9 mouse cellular contexts compared by ENCODE assay signal in genomic region chr5:134385106-134385505, GRCm38 (mm10).
DNase-seq lines count a peak whose midpoint lies in the region; ATAC-seq and TF ChIP-seq lines count a peak whose summit lies in the region.
"Had no signal": no experiment of that assay in that cellular context is flagged by ENCODE, and none has a peak within 500 bp of the region (broad histone marks: within the 10 kb centered on the region; RNA-seq: fewer than 3 reads in every experiment).

No protein-coding gene starts in this region.

- no peak overlapping the region for H3K27ac ChIP-seq in forebrain, embryonic 11.5 days (ENCODE audit: low read depth, low read length)
- H3K27ac ChIP-seq in forebrain, embryonic 15.5 days (replicated peaks): no peak overlapping the region
- H3K27ac ChIP-seq in MEL (ENCODE audit: control insufficient read depth, low read depth, low read length): no peak overlapping the region
- H3K27ac ChIP-seq in cerebellum, adult 2 months (ENCODE audit: insufficient read depth, low read length): no peak overlapping the region
- no peak overlapping the region for H3K27ac ChIP-seq in layer of hippocampus, adult 2 months
- no peak overlapping the region for H3K27ac ChIP-seq in spleen, adult 2 months (ENCODE audit: insufficient read depth, low read length)
- H3K27ac ChIP-seq: limb, embryonic 12.5 days had no signal

- no peak overlapping the region for H3K4me2 ChIP-seq in forebrain, embryonic 11.5 days (ENCODE audit: low read depth, low read length, severe bottlenecking)
- H3K4me2 ChIP-seq in forebrain, embryonic 15.5 days (replicated peaks): no peak overlapping the region
- H3K4me2 ChIP-seq: limb, embryonic 12.5 days had no signal

- no peak overlapping the region for H3K4me3 ChIP-seq in forebrain, embryonic 11.5 days (ENCODE audit: low read depth, low read length)
- H3K4me3 ChIP-seq in forebrain, embryonic 15.5 days: no peak overlapping the region
- no peak overlapping the region for H3K4me3 ChIP-seq in MEL (ENCODE audit: control insufficient read depth in 1 of 2, insufficient read depth in 1 of 2, low read depth in 2 of 2, low read length in 2 of 2)
- H3K4me3 ChIP-seq in cerebellum, adult 2 months (replicated peaks; ENCODE audit: insufficient read depth, low read depth, low read length): no peak overlapping the region
- H3K4me3 ChIP-seq in layer of hippocampus, adult 2 months: no peak overlapping the region
- no peak overlapping the region for H3K4me3 ChIP-seq in spleen, adult 2 months (ENCODE audit: extremely low read depth, insufficient read depth, insufficient read length)
- H3K4me3 ChIP-seq: limb, embryonic 12.5 days had no signal

- TF ChIP-seq CTCF in MEL (IDR thresholded peaks at IDR 0.05 in 2 of 3, conservative IDR thresholded peaks at IDR 0.05 in 1 of 3; ENCODE audit: control insufficient read depth in 1 of 3, insufficient read depth in 1 of 3, low read depth in 2 of 3, low read length in 3 of 3, poor library complexity in 1 of 3, severe bottlenecking in 1 of 3): peak; percentile 79 to 96 (median 91)
- TF ChIP-seq CTCF in cerebellum, adult 2 months (IDR thresholded peaks at IDR 0.05; ENCODE audit: borderline replicate concordance, insufficient read depth, low read depth, low read length): peak; percentile 74
- TF ChIP-seq CTCF in layer of hippocampus, adult 2 months (conservative IDR thresholded peaks at IDR 0.05): peak; percentile 92
- peak; percentile 26; the same call in 1 of the 2 replicates for TF ChIP-seq CTCF in spleen, adult 2 months (IDR thresholded peaks at IDR 0.05; ENCODE audit: extremely low read depth, insufficient read depth, insufficient read length, insufficient replicate concordance)

- 66% methylated on average over 2 of the region's 2 CpGs for WGBS in forebrain, embryonic 11.5 days
- WGBS in forebrain, embryonic 15.5 days: 71% methylated on average over 2 of the region's 2 CpGs
- 54% methylated on average over 2 of the region's 2 CpGs for WGBS in cerebellum, adult 2 months
- WGBS in spleen, adult 2 months: 55% methylated on average over 2 of the region's 2 CpGs

- H3K36me3 ChIP-seq in forebrain, embryonic 11.5 days (ENCODE audit: control insufficient read depth, insufficient read depth, low read length): peaks cover 22% of the 10 kb centered on the region
- peaks cover 86% of the 10 kb centered on the region for H3K36me3 ChIP-seq in forebrain, embryonic 15.5 days
- no peaks in the 10 kb centered on the region; a peak in 1 of 4 replicates for H3K36me3 ChIP-seq in MEL (ENCODE audit: control insufficient read depth in 1 of 2, insufficient read depth in 2 of 2, low read length in 2 of 2)
- no peaks in the 10 kb centered on the region for H3K36me3 ChIP-seq in spleen, adult 2 months (ENCODE audit: control insufficient read depth, insufficient read depth, low read length)
- H3K36me3 ChIP-seq: limb, embryonic 12.5 days had no signal

- DNase-seq in forebrain, embryonic 11.5 days (ENCODE audit: low spot score): peak; percentile 86
- peak; percentile 80 for DNase-seq in MEL (ENCODE audit: low read depth, low spot score)
- peak; percentile 51 to 71 for DNase-seq in cerebellum, adult 2 months
- peak; percentile 76 for DNase-seq in gastrocnemius, postnatal 14 days
- DNase-seq in layer of hippocampus, adult 2 months (ENCODE audit: low spot score in 2 of 2): peak; percentile 20 to 66
- DNase-seq in lung, postnatal 25 days (ENCODE audit: low spot score): peak; percentile 64
- peak; percentile 29 to 39 for DNase-seq in spleen, adult 2 months (ENCODE audit: low read depth in 1 of 2, low spot score in 2 of 2)

- no peak for TF ChIP-seq EP300 in MEL (IDR thresholded peaks at IDR 0.05; ENCODE audit: low read depth in 1 of 2, low read length in 2 of 2)

- TF ChIP-seq POLR2A in MEL (IDR thresholded peaks at IDR 0.05; ENCODE audit: control insufficient read depth in 1 of 2, insufficient read depth in 1 of 2, low read depth in 1 of 2, low read length in 2 of 2, poor library complexity in 1 of 2): no peak
- TF ChIP-seq POLR2A in cerebellum, adult 2 months (IDR thresholded peaks at IDR 0.05; ENCODE audit: borderline replicate concordance, insufficient read depth, low read length): no peak
- TF ChIP-seq POLR2A in spleen, adult 2 months (IDR thresholded peaks at IDR 0.05; ENCODE audit: low read depth, low read length): no peak

- no peak for ATAC-seq in forebrain, embryonic 11.5 days (replicated peaks; ENCODE audit: low FRiP score)
- ATAC-seq in forebrain, embryonic 15.5 days (replicated peaks): no peak

- no peaks in the 10 kb centered on the region for H3K27me3 ChIP-seq in forebrain, embryonic 11.5 days (ENCODE audit: control insufficient read depth, insufficient read depth, low read length)
- H3K27me3 ChIP-seq in forebrain, embryonic 15.5 days: no peaks in the 10 kb centered on the region
- no peaks in the 10 kb centered on the region for H3K27me3 ChIP-seq in MEL (ENCODE audit: control insufficient read depth in 1 of 2, insufficient read depth in 2 of 2, low read length in 2 of 2)
- H3K27me3 ChIP-seq in cerebellum, adult 2 months (ENCODE audit: control insufficient read depth, insufficient read depth, low read length): no peaks in the 10 kb centered on the region
- no peaks in the 10 kb centered on the region for H3K27me3 ChIP-seq in spleen, adult 2 months (ENCODE audit: control insufficient read depth, insufficient read depth, low read length)
- H3K27me3 ChIP-seq: limb, embryonic 12.5 days had no signal

- H3K9ac ChIP-seq in forebrain, embryonic 11.5 days (ENCODE audit: low read length): no peak overlapping the region
- H3K9ac ChIP-seq in forebrain, embryonic 15.5 days (replicated peaks): no peak overlapping the region
- no peak overlapping the region for H3K9ac ChIP-seq in MEL (ENCODE audit: control insufficient read depth, low read depth, low read length, poor library complexity, severe bottlenecking)
- H3K9ac ChIP-seq: limb, embryonic 12.5 days had no signal

- peak; percentile 88 for TF ChIP-seq RAD21 in MEL (IDR thresholded peaks at IDR 0.05; ENCODE audit: low read depth, low read length)

- no peaks in the 10 kb centered on the region for H3K4me1 ChIP-seq in forebrain, embryonic 11.5 days (replicated peaks; ENCODE audit: control insufficient read depth, insufficient read depth, low read length)
- no peaks in the 10 kb centered on the region for H3K4me1 ChIP-seq in forebrain, embryonic 15.5 days
- no peaks in the 10 kb centered on the region for H3K4me1 ChIP-seq in MEL (ENCODE audit: control insufficient read depth in 1 of 2, insufficient read depth in 2 of 2, low read length in 2 of 2)
- no peaks in the 10 kb centered on the region for H3K4me1 ChIP-seq in cerebellum, adult 2 months (ENCODE audit: control insufficient read depth, insufficient read depth, low read length)
- H3K4me1 ChIP-seq in spleen, adult 2 months (ENCODE audit: control insufficient read depth, insufficient read depth, insufficient read length): no peaks in the 10 kb centered on the region
- H3K4me1 ChIP-seq: limb, embryonic 12.5 days had no signal

- intact Hi-C loops in gastrocnemius, postnatal 14 days (cut with DNase I; ENCODE audit: low total_unique reads): loop anchor here (2.0 kb wide), 1 partner anchor 102 kb away; no protein-coding TSS in a partner anchor

- no peaks in the 10 kb centered on the region for H3K79me2 ChIP-seq in MEL (ENCODE audit: control insufficient read depth, insufficient read depth, low read length, poor library complexity)

- H3K9me3 ChIP-seq in forebrain, embryonic 11.5 days (ENCODE audit: control insufficient read depth, low read length): no peaks in the 10 kb centered on the region
- H3K9me3 ChIP-seq in forebrain, embryonic 15.5 days: no peaks in the 10 kb centered on the region
- no peaks in the 10 kb centered on the region for H3K9me3 ChIP-seq in MEL (replicated peaks; ENCODE audit: insufficient read depth, low read length)

TF ChIP-seq in MEL, 35 proteins besides CTCF, POLR2A, EP300 and RAD21:
- TF ChIP-seq JUND (IDR thresholded peaks at IDR 0.05; ENCODE audit: low read depth, low read length): no peak
- no peak for TF ChIP-seq POLR2AphosphoS2 (IDR thresholded peaks at IDR 0.05; ENCODE audit: low read length)
- TF ChIP-seq ZC3H11A (IDR thresholded peaks at IDR 0.05; ENCODE audit: low read depth, low read length): peak; percentile 78
- TF ChIP-seq SMC3 (IDR thresholded peaks at IDR 0.05; ENCODE audit: low read depth, low read length): peak; percentile 90
- no peak for TF ChIP-seq USF1 (IDR thresholded peaks at IDR 0.05; ENCODE audit: low read depth, low read length)
TF ChIP-seq in MEL: peak in this region for 2.

Comparison
In these comparisons a context has a peak if more than half of its experiments do, and no peak if none do; other contexts are left out.
1. DNase-seq: peak in every context shown above with its lines; median percentile 86 in forebrain, embryonic 11.5 days; 80 in MEL; 76 in gastrocnemius, postnatal 14 days; 64 in lung, postnatal 25 days; 61 in cerebellum, adult 2 months; 43 in layer of hippocampus, adult 2 months; 34 in spleen, adult 2 months.
2. CTCF ChIP-seq: peak in every context shown above with its lines; median percentile 92 in layer of hippocampus, adult 2 months; 91 in MEL; 74 in cerebellum, adult 2 months; 26 in spleen, adult 2 months.